Mouse (Mus musculus) layer of hippocampus, postnatal 36 days (tissue): ENCODE data around the gene Sepsecs. TPM values are rescaled to one million over a fixed set of nuclear protein-coding genes. Genes with fewer than 3 reads are reported as not detected.
A peak's percentile ranks its signal among the peaks of the same experiment; 100 is the strongest.

Experiments
- DNase-seq, 2 experiments: peaks; one replicate each; pipeline ENCODE4 v3.0.0; 2022
- total RNA-seq, 2 experiments: library from RNA; stranded (reverse); gene quantifications; 2 replicates each; pipeline ENCODE4 v1.2.3; 2021

Sepsecs gene
- total RNA-seq, 2 experiments from 2014 or later, result 10.1 to 10.6 TPM

- no peak for DNase-seq
Measured at GRCm38 (mm10) chr5:52643947-52644840, 25.3 kb downstream of the Sepsecs start.

- no peak for DNase-seq
Measured at GRCm38 (mm10) chr5:52641736-52642135, 27.8 kb downstream of the Sepsecs start.

- DNase-seq, result no peak
Measured at GRCm38 (mm10) chr5:52638916-52639315, 30.6 kb downstream of the Sepsecs start.

GRCm38 (mm10) chr5:52638006-52638405 is 31.5 kb downstream of the Sepsecs start:
- DNase-seq, result no peak

GRCm38 (mm10) chr5:52636923-52637322 is 32.6 kb downstream of the Sepsecs start:
- no peak for DNase-seq

DNA sequence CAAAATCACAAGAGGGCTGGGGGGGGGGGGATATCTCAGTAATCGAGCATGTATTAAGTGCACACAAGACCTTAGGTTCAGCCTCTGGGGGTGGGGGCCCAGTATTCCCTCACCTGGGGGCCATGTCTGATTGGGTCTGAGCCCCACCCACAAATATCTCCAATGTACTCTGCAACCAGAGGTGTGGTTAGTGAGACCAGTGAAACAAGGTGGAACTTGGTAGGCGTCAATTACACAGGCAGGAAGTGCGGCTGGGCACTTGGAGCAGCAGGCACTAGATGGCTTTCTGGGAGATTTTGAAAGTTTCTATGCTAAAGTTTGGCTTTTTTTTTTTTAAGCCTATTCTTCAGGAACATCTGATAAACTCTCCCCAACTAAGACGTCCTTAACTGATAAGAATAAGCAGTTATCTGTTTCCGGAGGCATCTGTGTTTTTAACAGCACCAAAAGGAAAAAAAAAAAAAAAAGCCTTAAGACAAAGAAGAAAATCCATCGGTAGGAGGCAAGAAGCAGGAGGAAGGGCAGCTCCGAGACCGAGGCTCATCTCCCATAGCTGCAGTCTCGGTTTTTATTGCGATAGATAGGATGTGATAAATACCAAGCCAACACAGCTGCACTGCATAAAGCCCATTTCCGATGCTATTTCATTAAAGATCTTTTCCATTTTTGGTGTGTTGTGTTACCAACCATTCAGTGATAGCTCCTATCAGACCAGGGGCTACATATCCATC is 33.3 kb downstream of the Sepsecs start:
- no peak for DNase-seq

DNA sequence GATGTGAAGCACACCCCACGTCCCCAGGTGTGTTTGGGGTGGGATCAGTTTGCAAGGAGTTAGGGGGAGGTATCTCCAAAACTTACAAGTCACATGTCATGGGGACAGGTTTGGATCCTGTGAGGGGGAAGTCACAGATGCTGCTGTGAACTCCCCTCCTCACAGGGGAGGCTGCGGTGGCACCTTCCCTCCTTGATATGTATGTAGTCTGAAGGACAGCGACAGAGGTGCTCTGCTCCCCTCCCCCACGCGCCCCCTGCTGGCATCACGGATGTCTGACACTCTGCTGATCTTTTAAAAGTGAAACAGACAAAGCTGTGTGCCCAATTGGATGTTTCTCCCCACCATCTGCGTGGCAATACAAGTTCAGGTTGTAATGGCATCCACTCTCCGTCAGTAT is 35.5 kb downstream of the Sepsecs start:
- DNase-seq, result peak; percentile 18 to 42

- no peak for DNase-seq
Measured at GRCm38 (mm10) chr5:52630541-52630940, 39.0 kb downstream of the Sepsecs start.

DNA sequence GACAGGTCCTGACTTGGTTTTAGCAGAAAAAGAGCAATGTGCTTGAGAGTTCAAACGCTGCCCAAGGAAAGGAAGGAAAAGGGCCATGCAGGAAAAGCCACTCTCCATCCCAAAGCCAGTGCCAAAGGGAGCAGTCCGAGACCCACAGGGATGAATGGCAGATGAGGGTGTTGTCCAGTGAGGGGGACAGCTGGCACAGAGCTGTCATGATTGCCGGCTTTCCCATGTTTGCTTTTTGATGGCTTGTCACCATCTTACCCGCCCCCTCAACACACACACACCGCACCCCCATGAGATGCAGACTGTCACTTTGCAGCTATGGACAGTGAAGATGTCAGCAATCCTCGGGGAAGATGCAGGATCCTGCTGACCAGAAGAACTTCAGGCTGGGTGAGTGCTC is 40.3 kb downstream of the Sepsecs start:
- no peak for DNase-seq

- no peak for DNase-seq
Measured at GRCm38 (mm10) chr5:52628783-52629182, 40.7 kb downstream of the Sepsecs start.

- no peak for DNase-seq
Measured at GRCm38 (mm10) chr5:52627713-52628112, 41.8 kb downstream of the Sepsecs start.

GRCm38 (mm10) chr5:52626092-52626491 is 43.4 kb downstream of the Sepsecs start:
- DNase-seq, result no peak

- no peak for DNase-seq
Measured at GRCm38 (mm10) chr5:52624956-52625355, 44.6 kb downstream of the Sepsecs start.

DNA sequence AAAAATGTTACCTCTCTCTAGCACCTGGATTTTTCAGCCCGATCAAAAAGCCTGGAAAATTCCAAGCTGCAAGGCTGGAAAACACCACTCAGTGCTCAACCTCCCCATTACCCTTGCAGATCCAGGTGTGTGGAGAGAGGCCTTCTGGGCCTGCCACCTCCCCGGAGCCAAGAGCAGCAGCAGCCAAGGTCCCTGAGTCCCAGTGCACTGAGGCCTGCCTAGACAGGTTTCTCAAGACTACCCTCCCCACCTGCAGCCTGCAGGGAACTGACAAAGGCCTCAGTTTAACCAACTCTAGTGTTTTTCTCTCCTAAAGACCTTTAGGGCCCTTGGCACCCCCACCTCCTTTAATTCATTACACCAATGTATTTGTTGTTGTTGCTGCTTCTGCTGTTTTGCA is 46.4 kb downstream of the Sepsecs start:
- DNase-seq, result no peak

DNA sequence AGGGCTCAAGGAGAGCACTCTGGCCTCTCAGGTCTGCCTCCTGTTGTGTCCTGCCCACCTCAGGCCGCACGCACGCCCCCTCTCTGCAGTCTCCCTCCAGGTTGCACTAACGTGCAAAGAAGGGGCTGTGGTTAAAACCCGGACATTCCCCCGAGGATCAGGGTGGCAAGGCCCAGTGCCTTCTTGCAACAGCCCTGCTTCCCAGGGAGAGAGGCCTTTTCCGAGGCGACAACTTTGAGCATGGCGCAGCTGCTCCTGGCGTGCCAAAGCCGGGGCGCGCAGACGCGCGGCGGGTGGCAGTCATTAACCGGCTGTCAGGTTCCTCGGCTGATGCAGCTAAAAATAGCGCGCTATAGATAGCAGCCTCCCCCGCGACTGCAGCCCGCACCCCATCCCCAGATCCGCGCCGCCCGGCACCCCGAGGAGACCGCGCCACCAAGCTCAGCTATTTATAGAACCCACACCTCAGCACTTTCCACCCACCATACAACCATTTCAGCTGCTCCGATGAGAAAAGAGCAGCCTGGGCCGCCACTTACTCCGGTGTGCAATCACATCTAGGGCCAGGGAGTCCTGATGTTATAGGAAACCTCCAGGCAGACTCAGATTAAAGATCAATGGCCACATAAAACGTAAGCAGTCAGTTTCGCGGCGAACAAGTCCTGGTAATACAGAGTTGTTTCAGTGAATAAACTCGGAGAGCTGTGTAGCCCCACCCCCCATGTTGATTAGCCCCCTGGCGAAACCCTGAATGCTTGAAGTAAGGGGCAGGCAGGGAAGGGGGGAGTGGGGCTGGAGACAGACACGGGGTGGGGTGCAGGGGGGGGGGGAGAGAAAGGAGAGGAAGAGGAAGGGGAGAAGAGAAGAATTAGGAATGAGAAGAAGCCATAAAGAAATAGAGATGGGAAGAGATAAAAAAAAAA is 50.9 kb downstream of the Sepsecs start:
- DNase-seq, result peak; percentile 71 to 79

DNA sequence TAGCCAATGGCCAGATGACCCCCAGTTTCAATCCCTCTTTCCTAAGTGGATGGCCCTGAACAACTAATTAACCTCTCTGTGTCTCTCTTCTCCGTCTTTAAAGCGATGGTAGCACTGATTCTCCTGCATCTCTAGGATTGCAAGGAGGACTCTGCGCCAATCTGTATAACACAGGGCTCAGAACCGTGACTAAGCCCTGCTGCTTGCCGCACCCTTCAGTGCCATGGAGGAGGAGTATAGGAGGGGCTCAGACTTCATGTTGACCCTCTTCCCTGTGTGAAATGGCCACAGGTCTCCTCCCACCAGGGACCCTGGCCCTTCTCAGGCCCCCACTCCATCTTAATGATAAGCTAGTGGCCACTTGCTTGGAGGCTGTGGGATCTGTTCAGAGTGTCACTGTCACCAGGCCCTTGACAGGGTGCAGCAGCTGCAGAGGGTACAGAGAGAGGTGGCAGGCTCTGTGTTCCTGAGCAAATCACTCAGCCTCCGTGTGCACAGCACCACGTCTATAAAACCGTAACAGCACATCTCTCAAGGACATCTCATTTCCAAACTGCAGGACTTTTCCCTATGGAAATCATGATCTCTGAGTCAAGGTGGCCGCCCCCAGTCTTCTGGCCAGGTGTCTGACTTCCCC is 51.7 kb downstream of the Sepsecs start:
- DNase-seq, result peak in 1 of 2 experiments; percentile 15

DNA sequence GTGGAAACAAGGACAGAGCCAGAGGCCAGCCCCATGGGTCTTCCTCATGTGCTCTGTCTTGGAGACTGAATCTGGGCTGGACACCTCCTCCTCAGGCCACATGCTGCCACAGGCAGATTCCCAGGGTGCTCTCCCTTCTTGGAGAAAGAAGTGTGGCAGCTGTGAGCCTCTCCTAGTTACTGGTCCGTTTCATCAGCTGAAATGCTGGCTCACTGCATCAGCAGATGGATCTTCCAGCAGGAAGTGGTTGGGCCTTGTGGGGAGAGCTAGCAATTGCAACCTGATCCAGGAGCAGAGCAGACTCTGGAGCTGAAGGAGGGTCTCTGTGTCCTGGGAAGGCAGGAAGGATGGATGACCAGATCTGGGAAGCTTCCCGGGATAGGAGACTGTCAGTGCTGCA is 53.0 kb downstream of the Sepsecs start:
- peak; percentile 32 to 36 for DNase-seq

DNA sequence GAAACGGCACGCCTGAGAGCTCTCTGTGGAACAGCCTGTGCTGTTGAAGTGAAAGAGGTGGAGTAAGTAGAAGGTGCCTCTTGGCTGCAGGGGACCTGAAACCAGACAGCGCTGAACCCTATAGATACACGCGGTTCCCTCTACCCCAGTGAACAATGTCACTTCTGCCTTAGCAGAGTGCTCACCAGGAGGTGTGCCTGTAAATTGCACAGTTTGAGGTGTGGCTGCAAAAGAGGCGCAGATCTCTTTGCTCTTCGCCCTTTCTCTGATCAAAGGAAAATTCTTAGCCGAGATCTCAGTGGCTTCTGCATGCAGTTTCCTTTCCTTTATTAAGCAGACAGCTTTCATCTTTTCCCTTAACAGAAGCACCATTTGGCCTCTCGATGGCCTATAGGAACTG is 54.1 kb downstream of the Sepsecs start:
- no peak for DNase-seq

GRCm38 (mm10) chr5:52614686-52615085 is 54.8 kb downstream of the Sepsecs start:
- DNase-seq, result no peak

GRCm38 (mm10) chr5:52612776-52613175 is 56.7 kb downstream of the Sepsecs start:
- no peak for DNase-seq

DNA sequence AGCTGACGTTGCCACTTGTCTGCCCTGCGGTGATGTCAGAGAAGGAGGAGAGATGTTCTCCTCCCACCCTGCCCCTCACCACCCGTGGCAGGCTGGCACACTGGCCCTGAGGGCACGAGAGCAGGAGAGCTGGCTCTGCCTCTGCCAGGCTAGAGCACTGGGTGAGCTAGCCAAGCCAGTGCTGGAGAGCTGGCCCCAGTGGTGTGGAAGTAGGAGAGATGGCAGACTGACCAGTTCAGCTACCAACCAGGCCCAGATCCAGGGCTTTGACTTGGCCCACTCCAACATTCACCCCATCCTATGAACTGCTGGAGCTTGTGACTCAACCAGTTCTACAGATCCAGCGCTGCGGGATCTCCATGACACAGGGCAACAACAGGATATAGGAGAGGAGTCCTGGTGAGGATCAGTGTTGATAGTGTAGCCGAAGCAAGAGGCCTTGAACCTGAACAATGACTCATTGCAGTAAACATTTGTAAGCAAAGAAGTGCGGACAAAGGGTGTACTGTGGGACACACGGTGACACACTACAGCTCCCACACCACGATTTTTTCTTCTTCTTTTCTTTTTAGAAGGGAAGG is 58.1 kb downstream of the Sepsecs start:
- DNase-seq, result no peak

- DNase-seq, result no peak
Measured at GRCm38 (mm10) chr5:52610306-52610705, 59.2 kb downstream of the Sepsecs start.
